Mouse (Mus musculus): ENCODE measurements around the gene L3hypdh.

L3hypdh gene

GRCm38 (mm10) chr12:72085329-72086165 lies at the start of gene L3hypdh, which contains the start of gene Jkamp:
Gene L3hypdh, minus strand, starts transcription at chr12:72085439.
Gene Jkamp, plus strand, starts transcription at chr12:72085589.
- peak; percentile 97 for DNase-seq (ENCODE audit: low spot score)

- no peak for DNase-seq (ENCODE audit: low spot score)
Observed at GRCm38 (mm10) chr12:72129203-72129602, 44.0 kb upstream of the L3hypdh start.

GRCm38 (mm10) chr12:72115686-72116345 lies 30.6 kb upstream of the L3hypdh start:
- DNase-seq (ENCODE audit: low spot score): no peak

- no peak for DNase-seq (ENCODE audit: low spot score)
Observed at GRCm38 (mm10) chr12:72115126-72115525, 29.9 kb upstream of the L3hypdh start.

- peak; percentile 41 for DNase-seq (ENCODE audit: low spot score)
Observed at GRCm38 (mm10) chr12:72104525-72105281, 19.5 kb upstream of the L3hypdh start.

GRCm38 (mm10) chr12:72104027-72104426 lies 18.8 kb upstream of the L3hypdh start:
- DNase-seq (ENCODE audit: low spot score): no peak

- no peak for DNase-seq (ENCODE audit: low spot score)
Observed at GRCm38 (mm10) chr12:72102776-72103175, 17.5 kb upstream of the L3hypdh start.

GRCm38 (mm10) chr12:72096966-72097365 lies 11.7 kb upstream of the L3hypdh start:
- no peak for DNase-seq (ENCODE audit: low spot score)

- no peak for DNase-seq (ENCODE audit: low spot score)
Observed at GRCm38 (mm10) chr12:72089802-72090201, 4.6 kb upstream of the L3hypdh start.

- no peak for DNase-seq (ENCODE audit: low spot score)
Observed at GRCm38 (mm10) chr12:72086166-72086825, 1.1 kb upstream of the L3hypdh start.

GRCm38 (mm10) chr12:72085024-72085328 lies 263 bp downstream of the L3hypdh start:
- DNase-seq (ENCODE audit: low spot score): no peak

- no peak for DNase-seq (ENCODE audit: low spot score)
Observed at GRCm38 (mm10) chr12:72084261-72085023, 797 bp downstream of the L3hypdh start.

- no peak for DNase-seq (ENCODE audit: low spot score)
Observed at GRCm38 (mm10) chr12:72083265-72083664, 2.0 kb downstream of the L3hypdh start.

GRCm38 (mm10) chr12:72082370-72082769 lies 2.9 kb downstream of the L3hypdh start:
- no peak for DNase-seq (ENCODE audit: low spot score)

- no peak for DNase-seq (ENCODE audit: low spot score)
Observed at GRCm38 (mm10) chr12:72081961-72082360, 3.3 kb downstream of the L3hypdh start.

GRCm38 (mm10) chr12:72078248-72078647 lies 7.0 kb downstream of the L3hypdh start:
- DNase-seq (ENCODE audit: low spot score): no peak

- peak; percentile 37 for DNase-seq (ENCODE audit: low spot score)
Observed at GRCm38 (mm10) chr12:72070327-72071269, 14.6 kb downstream of the L3hypdh start, which contains the start of gene Gpr135. Gene Gpr135, minus strand, starts transcription at chr12:72071125.

- DNase-seq (ENCODE audit: low spot score): no peak
Observed at GRCm38 (mm10) chr12:72069626-72070326, 15.5 kb downstream of the L3hypdh start.

GRCm38 (mm10) chr12:72057780-72058179 lies 27.5 kb downstream of the L3hypdh start:
- no peak for DNase-seq (ENCODE audit: low spot score)

Measured in c-Kit-positive CD71-positive TER-119-positive erythroid progenitor cells, embryonic 14.5 days (primary cell).